Mouse (Mus musculus): Measurements from ENCODE around the gene Rexo5. TPM values are rescaled to one million over a fixed set of nuclear protein-coding genes. Genes with fewer than 3 reads are reported as not detected.
A peak's percentile ranks its signal among the peaks of the same experiment; 100 is the strongest.

The Rexo5 gene
- 3.9 and 4.4 TPM in 2 replicates for total RNA-seq (2014; rRNA removed)
- 6.8 and 7.9 TPM in 2 replicates for polyA plus RNA-seq (2015; fragmentation: Nextera tagmentation; extraction: Ambion mirVana)

DNA sequence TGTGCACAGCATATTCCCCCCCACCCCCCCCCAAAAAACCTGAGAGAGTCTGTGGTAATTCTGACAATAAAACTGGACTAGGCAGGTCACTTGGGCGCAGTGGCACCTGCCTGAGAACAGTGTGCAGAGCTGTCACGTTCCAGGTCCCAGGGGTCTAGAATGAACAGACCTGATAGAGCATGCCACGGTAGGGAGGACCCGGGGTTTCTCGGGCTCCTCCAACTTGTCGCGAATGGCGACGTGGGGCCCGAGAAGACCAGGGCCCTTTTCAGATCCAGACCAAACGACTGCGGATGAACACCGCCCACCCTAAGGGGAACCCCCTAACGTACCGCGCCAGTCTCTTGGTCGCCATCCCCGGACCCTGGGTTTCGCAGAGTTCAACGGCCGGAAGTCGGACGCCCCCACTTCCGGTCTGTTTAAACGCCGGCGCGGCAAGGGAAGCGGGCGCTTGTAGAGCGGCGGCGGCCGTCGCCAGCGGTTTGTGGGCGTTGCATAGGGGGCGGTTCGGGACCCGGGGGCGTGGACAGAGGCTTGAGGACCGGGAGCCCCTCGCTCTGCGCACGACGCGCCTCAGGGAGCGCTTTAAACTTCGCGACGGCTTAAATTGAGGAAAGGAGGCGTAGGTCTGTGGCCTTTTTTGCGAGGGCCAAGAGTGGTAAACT lies at the start of gene Rexo5, which contains the start of gene Eri2:
TSS of gene Rexo5 (plus strand) at position 421 of the 665 bp plus-strand sequence.
TSS of gene Eri2 (minus strand) at position 473 of the 665 bp plus-strand sequence.
- peak within 1 kb of the TSS; percentile 55 for H3K27ac ChIP-seq
- H3K36me3 ChIP-seq (ENCODE audit: insufficient read depth, low read length), result peaks cover 3% of the 10 kb centered on the region; the same call in 1 of the 2 replicates
- under 1% methylated on average over 53 of the region's 53 CpGs for WGBS
- peak; percentile 7; the same call in 1 of the 2 replicates for TF ChIP-seq CTCF (IDR thresholded peaks at IDR 0.05; ENCODE audit: low read depth)
- peak within 1 kb of the TSS; percentile 79 for H3K4me2 ChIP-seq (ENCODE audit: low read depth, low read length)
- peaks cover 4% of the 10 kb centered on the region; the same call in 1 of the 2 replicates for H3K4me1 ChIP-seq (ENCODE audit: insufficient read depth, low read length)
- DNase-seq (ENCODE audit: low spot score) (peak; percentile 93), ATAC-seq (peak; percentile 98)
- no peaks in the 10 kb centered on the region for H3K27me3 ChIP-seq (ENCODE audit: insufficient read depth, low read length)
- H3K4me3 ChIP-seq (ENCODE audit: low read length), result peak within 1 kb of the TSS; percentile 69
- no peaks in the 10 kb centered on the region for H3K9me3 ChIP-seq (ENCODE audit: low read length)
- peak within 1 kb of the TSS; percentile 52 for H3K9ac ChIP-seq (replicated peaks; ENCODE audit: low read length)

DNA sequence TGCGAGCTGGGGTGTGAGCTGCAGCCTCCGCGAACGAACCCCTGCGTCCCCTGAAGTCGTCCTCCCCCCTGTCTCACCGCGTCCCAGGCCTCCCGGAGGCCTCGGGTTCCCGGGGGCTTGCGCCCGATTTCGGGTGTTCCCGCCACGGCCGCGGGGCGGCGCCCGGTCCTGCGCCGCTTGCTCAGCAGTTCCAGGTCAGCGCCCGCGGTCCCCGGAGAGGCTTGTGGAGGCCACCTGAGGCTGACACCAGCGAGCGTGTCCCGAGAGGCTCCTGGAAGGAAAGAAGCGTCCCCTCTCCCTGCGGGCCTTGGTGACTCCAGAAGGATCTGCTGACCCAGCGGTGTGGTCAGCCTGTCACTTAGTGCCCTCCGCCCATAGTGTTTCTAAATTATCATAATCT lies 49.5 kb upstream of the Rexo5 start:
- H3K4me2 ChIP-seq (ENCODE audit: low read depth, low read length), result peak overlapping the region; percentile 43
- DNase-seq (ENCODE audit: low spot score) (peak; percentile 18), ATAC-seq (peak; percentile 35; the same call in 1 of the 2 replicates)
- no peaks in the 10 kb centered on the region for H3K4me1 ChIP-seq (ENCODE audit: insufficient read depth, low read length)
- WGBS, result 10% methylated on average over 34 of the region's 34 CpGs
- no peaks in the 10 kb centered on the region for H3K9me3 ChIP-seq (ENCODE audit: low read length)
- H3K27me3 ChIP-seq (ENCODE audit: insufficient read depth, low read length), result no peaks in the 10 kb centered on the region
- H3K9ac ChIP-seq (replicated peaks; ENCODE audit: low read length), result no peak overlapping the region
- H3K36me3 ChIP-seq (ENCODE audit: insufficient read depth, low read length), result no peaks in the 10 kb centered on the region
- H3K4me3 ChIP-seq (ENCODE audit: low read length), result no peak overlapping the region
- no peak overlapping the region for H3K27ac ChIP-seq
- no peak for TF ChIP-seq CTCF (IDR thresholded peaks at IDR 0.05; ENCODE audit: low read depth)

DNA sequence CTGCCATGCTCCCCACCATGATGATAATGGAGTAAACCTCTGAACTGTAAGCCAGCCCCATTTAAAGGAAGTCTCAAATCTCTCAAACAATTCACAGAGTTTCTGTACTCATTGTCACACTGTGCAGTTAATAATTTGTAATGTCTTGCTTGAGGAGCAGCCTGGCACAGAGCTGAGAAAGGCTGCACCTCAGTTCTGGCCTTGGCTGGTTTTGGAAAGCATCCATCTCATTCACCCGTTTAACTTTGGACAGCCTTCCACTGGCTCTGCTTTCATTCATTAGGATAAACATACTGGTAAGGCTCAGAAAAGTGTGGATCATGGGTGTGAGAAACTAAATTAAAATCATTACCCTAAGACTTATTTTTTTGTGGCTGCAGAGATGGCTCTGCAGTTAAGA lies 47.9 kb upstream of the Rexo5 start:
- 41% methylated on average over 1 of the region's 1 CpGs for WGBS
- no peak for DNase-seq (ENCODE audit: low spot score)
- H3K36me3 ChIP-seq (ENCODE audit: insufficient read depth, low read length), result no peaks in the 10 kb centered on the region
- no peak overlapping the region for H3K27ac ChIP-seq
- TF ChIP-seq CTCF (IDR thresholded peaks at IDR 0.05; ENCODE audit: low read depth), result no peak
- no peak overlapping the region for H3K4me2 ChIP-seq (ENCODE audit: low read depth, low read length)
- H3K27me3 ChIP-seq (ENCODE audit: insufficient read depth, low read length), result no peaks in the 10 kb centered on the region
- no peak overlapping the region for H3K4me3 ChIP-seq (ENCODE audit: low read length)
- no peaks in the 10 kb centered on the region for H3K4me1 ChIP-seq (ENCODE audit: insufficient read depth, low read length)
- H3K9me3 ChIP-seq (ENCODE audit: low read length), result no peaks in the 10 kb centered on the region
- ATAC-seq, result no peak
- H3K9ac ChIP-seq (replicated peaks; ENCODE audit: low read length), result no peak overlapping the region

DNA sequence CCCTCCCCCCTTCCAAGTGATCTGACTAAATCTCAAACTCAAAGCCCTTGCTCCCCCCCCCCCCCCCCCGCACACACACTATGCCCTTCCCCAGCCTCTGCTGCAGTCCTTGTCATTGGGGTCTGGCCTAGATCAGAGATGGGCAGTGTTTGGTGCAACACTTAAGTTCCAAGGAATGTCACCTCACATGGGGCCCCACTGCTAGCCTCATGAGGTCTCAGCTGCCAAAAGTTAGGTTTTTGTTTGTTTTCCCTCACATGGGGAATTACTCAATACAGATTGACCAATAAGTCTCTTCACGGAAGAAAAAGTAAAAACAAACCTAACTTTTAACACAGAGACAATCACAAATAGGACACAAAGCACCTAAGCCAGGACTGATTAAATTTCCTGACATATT lies 45.0 kb upstream of the Rexo5 start:
- DNase-seq (ENCODE audit: low spot score), result no peak

DNA sequence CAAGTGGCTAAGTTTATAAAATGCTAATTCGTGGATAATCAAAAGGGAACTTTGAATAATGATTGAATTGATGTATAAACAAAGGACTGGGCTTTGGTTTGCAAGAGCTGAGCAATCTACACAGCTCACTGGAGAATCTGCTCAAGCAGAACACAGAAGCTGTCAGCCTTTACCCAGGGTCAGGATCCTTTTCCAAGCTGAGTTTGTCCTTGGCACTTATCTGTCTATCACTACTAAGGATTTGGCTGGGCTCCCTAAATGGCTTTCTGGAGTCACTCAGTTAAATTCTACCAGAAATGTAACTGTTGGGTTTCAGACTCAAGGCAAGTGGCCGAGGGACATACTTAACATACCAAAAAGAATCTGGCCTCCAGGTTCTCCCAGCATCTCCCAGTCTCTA lies 43.9 kb upstream of the Rexo5 start:
- DNase-seq (ENCODE audit: low spot score) (no peak), ATAC-seq (no peak)
- H3K9me3 ChIP-seq (ENCODE audit: low read length), result no peaks in the 10 kb centered on the region
- H3K9ac ChIP-seq (replicated peaks; ENCODE audit: low read length), result no peak overlapping the region
- 48% methylated on average over 2 of the region's 2 CpGs for WGBS
- no peak overlapping the region for H3K27ac ChIP-seq
- H3K4me1 ChIP-seq (ENCODE audit: insufficient read depth, low read length), result no peaks in the 10 kb centered on the region
- no peak overlapping the region for H3K4me2 ChIP-seq (ENCODE audit: low read depth, low read length)
- H3K36me3 ChIP-seq (ENCODE audit: insufficient read depth, low read length), result no peaks in the 10 kb centered on the region
- no peaks in the 10 kb centered on the region for H3K27me3 ChIP-seq (ENCODE audit: insufficient read depth, low read length)
- H3K4me3 ChIP-seq (ENCODE audit: low read length), result no peak overlapping the region
- no peak for TF ChIP-seq CTCF (IDR thresholded peaks at IDR 0.05; ENCODE audit: low read depth)

More for the DNA sequence above, 45.0 kb upstream of the Rexo5 start:
- Histone ChIP-seq H3K27me3 (ENCODE audit: insufficient read depth, low read length) (no peaks in the 10 kb centered on the region), H3K4me2 (ENCODE audit: low read depth, low read length) (no peak overlapping the region), H3K9ac (replicated peaks; ENCODE audit: low read length) (no peak overlapping the region), H3K27ac (no peak overlapping the region), H3K4me1 (ENCODE audit: insufficient read depth, low read length) (no peaks in the 10 kb centered on the region), H3K9me3 (ENCODE audit: low read length) (no peaks in the 10 kb centered on the region), H3K4me3 (ENCODE audit: low read length) (no peak overlapping the region), H3K36me3 (ENCODE audit: insufficient read depth, low read length) (no peaks in the 10 kb centered on the region)
- TF ChIP-seq CTCF (IDR thresholded peaks at IDR 0.05; ENCODE audit: low read depth), result no peak
- no peak for ATAC-seq
- 83% methylated on average over 1 of the region's 2 CpGs for WGBS

DNA sequence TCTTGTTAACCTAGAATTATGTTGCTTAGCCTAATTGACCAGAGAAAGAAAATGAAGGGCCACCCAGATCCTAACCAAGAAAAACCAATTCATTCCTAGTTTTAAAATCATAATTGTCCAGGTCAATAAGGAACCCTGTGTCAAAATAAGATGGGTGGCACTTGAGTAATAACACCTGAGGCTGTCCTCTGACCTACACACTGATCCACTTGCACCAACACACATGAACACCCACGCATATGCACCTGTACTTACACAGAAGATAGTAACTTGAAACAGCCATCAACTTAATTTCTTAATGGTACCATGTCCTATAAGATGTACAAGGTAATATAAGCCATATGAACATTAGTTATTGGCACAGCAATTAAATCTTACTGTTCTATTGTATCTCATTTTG lies 40.1 kb upstream of the Rexo5 start:
- ATAC-seq (no peak), DNase-seq (ENCODE audit: low spot score) (no peak)
- Histone ChIP-seq H3K27me3 (ENCODE audit: insufficient read depth, low read length) (no peaks in the 10 kb centered on the region), H3K27ac (no peak overlapping the region), H3K9me3 (ENCODE audit: low read length) (no peaks in the 10 kb centered on the region), H3K9ac (replicated peaks; ENCODE audit: low read length) (no peak overlapping the region), H3K36me3 (ENCODE audit: insufficient read depth, low read length) (no peaks in the 10 kb centered on the region), H3K4me2 (ENCODE audit: low read depth, low read length) (no peak overlapping the region), H3K4me3 (ENCODE audit: low read length) (no peak overlapping the region), H3K4me1 (ENCODE audit: insufficient read depth, low read length) (no peaks in the 10 kb centered on the region)
- WGBS, result 88% methylated on average over 1 of the region's 1 CpGs
- TF ChIP-seq CTCF (IDR thresholded peaks at IDR 0.05; ENCODE audit: low read depth), result no peak

DNA sequence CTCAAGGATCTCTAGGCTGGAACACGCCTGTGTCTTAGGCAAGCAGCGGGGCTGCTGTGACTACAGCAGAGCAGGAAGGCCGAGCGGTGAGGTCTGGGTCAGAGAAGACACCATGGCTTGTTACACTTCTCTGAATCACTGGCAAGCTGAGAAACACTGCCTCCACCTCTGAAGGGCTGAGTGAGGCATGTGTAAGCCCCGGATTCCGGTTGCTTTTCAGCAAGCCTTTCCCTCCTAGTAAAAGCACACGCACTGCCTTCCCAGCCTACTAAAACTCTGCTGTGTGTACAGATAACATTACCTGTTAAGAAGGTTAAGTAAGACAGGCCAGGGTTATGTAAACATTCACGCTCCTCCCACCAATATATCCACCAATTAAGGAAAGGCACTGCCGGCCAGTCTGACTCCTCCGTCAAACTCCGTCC lies 33.3 kb upstream of the Rexo5 start, which contains the start of gene Acsm3:
TSS of gene Acsm3 (plus strand) at position 397 of the 425 bp plus-strand sequence.
- Histone ChIP-seq H3K4me3 (ENCODE audit: low read length) (no peak within 1 kb of the TSS), H3K27me3 (ENCODE audit: insufficient read depth, low read length) (no peaks in the 10 kb centered on the region), H3K4me2 (ENCODE audit: low read depth, low read length) (no peak within 1 kb of the TSS), H3K9ac (replicated peaks; ENCODE audit: low read length) (no peak within 1 kb of the TSS), H3K36me3 (ENCODE audit: insufficient read depth, low read length) (no peaks in the 10 kb centered on the region), H3K27ac (no peak within 1 kb of the TSS), H3K4me1 (ENCODE audit: insufficient read depth, low read length) (no peaks in the 10 kb centered on the region), H3K9me3 (ENCODE audit: low read length) (no peaks in the 10 kb centered on the region)
- WGBS, result 87% methylated on average over 11 of the region's 11 CpGs
- DNase-seq (ENCODE audit: low spot score) (no peak), ATAC-seq (no peak)
- no peak for TF ChIP-seq CTCF (IDR thresholded peaks at IDR 0.05; ENCODE audit: low read depth)

Measured in hindbrain, postnatal 0 days (tissue).